In the genomic region with DNA sequence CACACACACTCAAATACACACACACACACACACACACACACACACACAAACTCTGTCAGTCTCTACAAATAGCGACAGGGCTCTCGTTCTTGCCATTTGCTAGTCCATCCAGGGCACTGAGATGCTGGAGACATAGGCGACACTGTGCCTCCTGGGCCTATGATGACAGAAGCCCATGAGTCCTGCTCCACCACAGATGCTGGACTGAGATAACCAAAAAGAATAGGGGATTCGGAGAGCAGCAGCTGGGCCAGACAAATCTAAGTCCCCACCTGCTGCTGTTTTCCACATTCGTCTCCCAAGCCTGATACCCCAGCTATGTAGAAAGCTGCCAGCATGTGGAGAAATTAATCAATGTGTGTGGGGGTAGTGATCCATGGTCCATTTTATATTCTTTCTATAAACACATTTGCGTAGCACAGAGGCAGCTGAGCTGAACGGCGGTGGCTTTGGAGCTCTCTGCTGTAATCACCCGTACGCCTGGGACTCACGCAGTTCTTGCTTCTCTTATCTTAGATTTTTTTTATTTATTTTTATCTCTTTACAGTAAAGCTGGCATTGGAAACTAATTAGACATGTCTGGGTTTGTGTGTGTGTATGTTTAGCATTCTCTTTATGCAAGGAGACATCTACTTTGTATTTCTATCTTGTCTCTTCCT, we compare ENCODE assay signal across 15 mouse cellular contexts.
DNase-seq lines count a peak whose midpoint lies in the region; ATAC-seq and TF ChIP-seq lines count a peak whose summit lies in the region.
"Had no signal": no experiment of that assay in that cellular context is flagged by ENCODE, and none has a peak within 500 bp of the region (broad histone marks: within the 10 kb centered on the region; RNA-seq: fewer than 3 reads in every experiment).

No protein-coding gene starts in this region.

- no peaks in the 10 kb centered on the region for H3K36me3 ChIP-seq in hindbrain, embryonic 12.5 days
- no peaks in the 10 kb centered on the region for H3K36me3 ChIP-seq in hindbrain, embryonic 11.5 days (ENCODE audit: control insufficient read depth, insufficient read depth, low read length)
- H3K36me3 ChIP-seq in forebrain, postnatal 0 days (ENCODE audit: insufficient read depth) = 0 out of 2 replicates have a peak, but pooled peaks cover 2% of the 10 kb centered on the region
- H3K36me3 ChIP-seq in midbrain, postnatal 0 days (ENCODE audit: insufficient read depth, low read length) = no peaks in the 10 kb centered on the region

- no peak overlapping the region for H3K4me3 ChIP-seq in hindbrain, embryonic 12.5 days
- H3K4me3 ChIP-seq in hindbrain, embryonic 11.5 days (ENCODE audit: low read depth, low read length) = no peak overlapping the region
- no peak overlapping the region for H3K4me3 ChIP-seq in forebrain, postnatal 0 days (ENCODE audit: low read depth, low read length)
- no peak overlapping the region for H3K4me3 ChIP-seq in midbrain, postnatal 0 days (ENCODE audit: low read depth, low read length)

- no peaks in the 10 kb centered on the region for H3K27me3 ChIP-seq in hindbrain, embryonic 12.5 days
- H3K27me3 ChIP-seq in hindbrain, embryonic 11.5 days (ENCODE audit: control insufficient read depth, insufficient read depth, low read length) = no peaks in the 10 kb centered on the region
- no peaks in the 10 kb centered on the region for H3K27me3 ChIP-seq in forebrain, postnatal 0 days (ENCODE audit: insufficient read depth, low read length)
- no peaks in the 10 kb centered on the region for H3K27me3 ChIP-seq in midbrain, postnatal 0 days (ENCODE audit: insufficient read depth, low read length)

- WGBS in hindbrain, embryonic 12.5 days = 67% methylated on average over 11 of the region's 11 CpGs
- WGBS in hindbrain, embryonic 11.5 days = 79% methylated on average over 11 of the region's 11 CpGs
- 45% methylated on average over 11 of the region's 11 CpGs for WGBS in forebrain, postnatal 0 days
- 41% methylated on average over 11 of the region's 11 CpGs for WGBS in midbrain, postnatal 0 days

- H3K27ac ChIP-seq in hindbrain, embryonic 12.5 days = peak overlapping the region; percentile 25
- no peak overlapping the region for H3K27ac ChIP-seq in hindbrain, embryonic 11.5 days (ENCODE audit: low read depth, low read length)
- H3K27ac ChIP-seq in forebrain, postnatal 0 days (ENCODE audit: low read depth, low read length) = peak overlapping the region; percentile 54
- H3K27ac ChIP-seq in midbrain, postnatal 0 days (ENCODE audit: low read depth, low read length) = peak overlapping the region; percentile 34; the same call in 1 of the 2 replicates

- no peak overlapping the region for H3K9ac ChIP-seq in hindbrain, embryonic 12.5 days
- no peak overlapping the region for H3K9ac ChIP-seq in hindbrain, embryonic 11.5 days (ENCODE audit: low read depth, low read length)
- H3K9ac ChIP-seq in forebrain, postnatal 0 days = no peak overlapping the region
- no peak overlapping the region for H3K9ac ChIP-seq in midbrain, postnatal 0 days (replicated peaks; ENCODE audit: low read length, poor library complexity, severe bottlenecking)

- no peak for TF ChIP-seq POLR2A in brain, embryonic 14.5 days (IDR thresholded peaks at IDR 0.05; ENCODE audit: borderline replicate concordance, extremely low read depth, insufficient read depth, insufficient read length, poor library complexity, severe bottlenecking)

- no peaks in the 10 kb centered on the region for H3K9me3 ChIP-seq in hindbrain, embryonic 12.5 days (replicated peaks)
- no peaks in the 10 kb centered on the region for H3K9me3 ChIP-seq in hindbrain, embryonic 11.5 days (ENCODE audit: control insufficient read depth, low read length)
- no peaks in the 10 kb centered on the region for H3K9me3 ChIP-seq in forebrain, postnatal 0 days (ENCODE audit: low read length)
- no peaks in the 10 kb centered on the region for H3K9me3 ChIP-seq in midbrain, postnatal 0 days (ENCODE audit: low read length)

- ATAC-seq in hindbrain, embryonic 12.5 days (ENCODE audit: low FRiP score) = peak; percentile 49
- ATAC-seq in hindbrain, embryonic 11.5 days (ENCODE audit: low FRiP score) = no peak
- peak; percentile 60 for ATAC-seq in forebrain, postnatal 0 days
- no peak for ATAC-seq in midbrain, postnatal 0 days (ENCODE audit: low FRiP score)
- ATAC-seq: inflammation-experienced regulatory T-cells, adult 6 months had no signal

- DNase-seq in hindbrain, embryonic 11.5 days (ENCODE audit: low spot score) = no peak
- peak; percentile 59 for DNase-seq in brain, embryonic 14.5 days (ENCODE audit: low read depth)
- DNase-seq in forebrain, postnatal 0 days = peak; percentile 49
- peak; percentile 35 for DNase-seq in midbrain, postnatal 0 days (ENCODE audit: low spot score)
- no peak for DNase-seq in embryo, embryonic 9.5 days (ENCODE audit: extremely low spot score)
- no peak for DNase-seq in right cerebral cortex, postnatal 25 days
- DNase-seq: cerebellum, postnatal 14 days; heart, adult 18-20 months; kidney, adult 9 months; liver; lung, adult 18-20 months; lung, postnatal 36 days; thymus, adult 2 months had no signal

- peaks cover 19% of the 10 kb centered on the region for H3K4me1 ChIP-seq in hindbrain, embryonic 12.5 days
- no peaks in the 10 kb centered on the region for H3K4me1 ChIP-seq in hindbrain, embryonic 11.5 days (replicated peaks; ENCODE audit: control insufficient read depth, insufficient read depth, low read length)
- H3K4me1 ChIP-seq in forebrain, postnatal 0 days (ENCODE audit: insufficient read depth) = peaks cover 5% of the 10 kb centered on the region; the same call in 1 of the 2 replicates
- H3K4me1 ChIP-seq in midbrain, postnatal 0 days (ENCODE audit: insufficient read depth, low read length) = peaks cover 14% of the 10 kb centered on the region

- no peak overlapping the region for H3K4me2 ChIP-seq in hindbrain, embryonic 12.5 days (replicated peaks)
- no peak overlapping the region for H3K4me2 ChIP-seq in hindbrain, embryonic 11.5 days (replicated peaks; ENCODE audit: low read depth, low read length)
- no peak overlapping the region for H3K4me2 ChIP-seq in forebrain, postnatal 0 days (ENCODE audit: low read depth)
- no peak overlapping the region for H3K4me2 ChIP-seq in midbrain, postnatal 0 days (ENCODE audit: low read depth, low read length, poor library complexity, severe bottlenecking)

- TF ChIP-seq CTCF in brain, embryonic 14.5 days (IDR thresholded peaks at IDR 0.05; ENCODE audit: borderline replicate concordance, extremely low read depth, insufficient read depth, insufficient read length) = no peak
- no peak for TF ChIP-seq CTCF in forebrain, postnatal 0 days (IDR thresholded peaks at IDR 0.05; ENCODE audit: low read depth)
- no peak for TF ChIP-seq CTCF in midbrain, postnatal 0 days (IDR thresholded peaks at IDR 0.05)

Comparison
In these comparisons a context has a peak if more than half of its experiments do, and no peak if none do; other contexts are left out.
1. ATAC-seq: peak in hindbrain, embryonic 12.5 days (single experiment) and forebrain, postnatal 0 days (single experiment); none in hindbrain, embryonic 11.5 days (single experiment) and midbrain, postnatal 0 days (single experiment).
2. DNase-seq: peak in brain, embryonic 14.5 days (single experiment), forebrain, postnatal 0 days (single experiment) and midbrain, postnatal 0 days (single experiment); none in hindbrain, embryonic 11.5 days (single experiment), embryo, embryonic 9.5 days (single experiment) and right cerebral cortex, postnatal 25 days (single experiment).